Mouse (Mus musculus): ENCODE data around the gene Tox2. TPM values are rescaled to one million over a fixed set of nuclear protein-coding genes. Genes with fewer than 3 reads are reported as not detected.

Gene Tox2
- 4.1 TPM for polyA plus RNA-seq (2014; fragmentation: Illumina TruSeq; extraction: RNeasy Lipid Tissue Mini Kit (QIAGEN cat#74804); ENCODE audit: low read depth, low replicate concordance)

DNA sequence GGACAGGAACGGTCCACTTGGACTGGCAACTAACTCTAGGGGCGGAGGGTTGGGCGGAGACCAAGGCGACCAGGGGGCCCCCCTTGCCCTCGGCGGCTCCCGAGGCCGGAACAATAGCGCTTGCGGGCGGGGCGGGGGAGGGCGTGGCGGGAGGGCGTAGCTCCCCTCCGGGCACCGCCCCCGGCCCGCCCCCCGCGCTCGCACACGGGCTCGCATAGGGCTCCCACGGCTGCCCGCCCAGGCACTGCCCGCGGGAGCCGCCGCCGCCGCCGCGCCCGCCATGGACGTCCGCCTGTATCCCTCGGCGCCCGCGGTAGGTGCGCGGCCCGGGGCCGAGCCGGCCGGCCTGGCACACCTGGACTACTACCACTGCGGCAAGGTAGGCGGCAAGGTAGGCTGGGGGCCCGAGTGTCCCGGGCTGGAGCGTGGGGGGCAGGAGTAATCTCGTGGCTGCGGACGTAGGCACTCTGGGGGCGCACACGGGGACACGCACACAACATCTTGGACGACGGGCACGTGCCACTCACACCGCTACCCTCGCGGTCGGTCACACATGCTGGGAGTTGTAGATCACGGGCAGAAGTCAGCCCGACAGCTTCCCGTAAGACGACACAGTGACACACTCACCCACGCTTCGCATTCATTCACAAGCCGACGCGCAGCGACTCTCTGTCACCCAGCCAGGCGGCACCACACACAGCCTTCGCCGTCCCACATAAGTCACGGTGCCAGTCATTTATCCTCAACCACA, at the start of gene Tox2:
Tox2 (plus strand) TSS at position 242 of the 751 bp plus-strand sequence.

Other genes with a start within 250 kb of the Tox2 start
- 1.2 TPM for gene Sgk2, start 215.8 kb upstream of the Tox2 start, polyA plus RNA-seq (2014; fragmentation: Illumina TruSeq; extraction: RNeasy Lipid Tissue Mini Kit (QIAGEN cat#74804); ENCODE audit: low read depth, low replicate concordance)
- 187 TPM for gene Ift52, start 185.8 kb upstream of the Tox2 start, polyA plus RNA-seq (2014; fragmentation: Illumina TruSeq; extraction: RNeasy Lipid Tissue Mini Kit (QIAGEN cat#74804); ENCODE audit: low read depth, low replicate concordance)
- not detected for gene Mybl2, start 148.4 kb upstream of the Tox2 start, polyA plus RNA-seq (2014; fragmentation: Illumina TruSeq; extraction: RNeasy Lipid Tissue Mini Kit (QIAGEN cat#74804); ENCODE audit: low read depth, low replicate concordance)
- not detected for gene Gtsf1l, start 115.3 kb upstream of the Tox2 start, polyA plus RNA-seq (2014; fragmentation: Illumina TruSeq; extraction: RNeasy Lipid Tissue Mini Kit (QIAGEN cat#74804); ENCODE audit: low read depth, low replicate concordance)
- gene Jph2, start 194.9 kb downstream of the Tox2 start, polyA plus RNA-seq (2014; fragmentation: Illumina TruSeq; extraction: RNeasy Lipid Tissue Mini Kit (QIAGEN cat#74804); ENCODE audit: low read depth, low replicate concordance), result not detected
- 51.5 TPM for gene Oser1, start 221.6 kb downstream of the Tox2 start, polyA plus RNA-seq (2014; fragmentation: Illumina TruSeq; extraction: RNeasy Lipid Tissue Mini Kit (QIAGEN cat#74804); ENCODE audit: low read depth, low replicate concordance)
- not detected for gene Gdap1l1, start 235.4 kb downstream of the Tox2 start, polyA plus RNA-seq (2014; fragmentation: Illumina TruSeq; extraction: RNeasy Lipid Tissue Mini Kit (QIAGEN cat#74804); ENCODE audit: low read depth, low replicate concordance)

Data from adrenal gland, adult 10 weeks (tissue).